Mouse (Mus musculus): ENCODE measurements at regions not wholly inside any gene's neighbourhood (a gene's known extent, or its start where the extent isn't known, plus 50 kb on each side); places are given as distances from the start of the nearest gene placed in this dataset.

DNA sequence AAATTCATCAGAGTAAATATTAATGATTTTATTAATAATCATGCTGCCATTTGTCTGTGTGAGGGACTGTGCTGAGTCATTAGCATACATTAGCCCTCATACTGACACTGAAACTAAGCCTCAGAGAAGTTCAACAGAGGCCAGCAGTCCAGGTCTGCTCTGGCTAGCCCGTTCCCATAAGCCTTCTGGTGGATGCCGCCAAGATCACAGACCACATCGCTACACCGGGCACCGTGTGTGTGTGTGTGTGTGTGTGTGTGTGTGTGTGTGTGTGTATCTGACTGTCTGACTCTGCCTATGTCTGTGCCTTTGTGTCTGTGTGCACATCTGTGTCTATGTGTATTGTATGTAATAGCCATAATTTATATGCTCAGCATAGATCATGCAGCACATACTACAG is 106.0 kb downstream of the Rpl14 start:
- no peak for DNase-seq

DNA sequence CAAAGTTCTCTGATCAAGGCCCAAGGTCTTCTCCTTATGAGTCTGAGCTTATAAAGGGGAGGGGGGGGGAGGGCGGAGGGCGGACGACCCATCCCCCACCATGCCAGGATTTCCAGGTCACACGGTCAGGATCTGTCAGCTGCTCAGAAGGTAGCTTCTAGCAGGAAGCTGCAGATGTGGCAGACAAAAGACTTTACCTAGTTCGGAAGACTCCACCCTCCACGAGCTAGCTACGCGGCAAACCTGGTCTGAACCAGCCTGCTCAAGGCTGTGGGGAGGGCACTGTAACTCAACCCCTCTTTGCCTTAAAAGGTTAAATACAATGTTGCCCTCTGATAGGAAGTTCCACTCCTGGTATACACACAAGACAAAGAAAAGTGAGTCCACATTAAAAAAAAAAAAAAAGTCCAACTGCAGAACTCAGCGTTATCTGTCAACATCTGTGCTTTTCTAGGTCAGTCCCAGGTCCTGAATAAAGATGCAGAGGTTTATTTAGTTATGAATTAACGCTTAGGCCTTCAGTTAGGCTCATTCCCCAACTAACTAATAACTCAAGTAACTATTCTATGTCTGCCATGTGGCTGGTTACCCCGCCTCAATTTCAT is 108.7 kb downstream of the Rpl14 start:
- DNase-seq = peak; percentile 43 to 69

DNA sequence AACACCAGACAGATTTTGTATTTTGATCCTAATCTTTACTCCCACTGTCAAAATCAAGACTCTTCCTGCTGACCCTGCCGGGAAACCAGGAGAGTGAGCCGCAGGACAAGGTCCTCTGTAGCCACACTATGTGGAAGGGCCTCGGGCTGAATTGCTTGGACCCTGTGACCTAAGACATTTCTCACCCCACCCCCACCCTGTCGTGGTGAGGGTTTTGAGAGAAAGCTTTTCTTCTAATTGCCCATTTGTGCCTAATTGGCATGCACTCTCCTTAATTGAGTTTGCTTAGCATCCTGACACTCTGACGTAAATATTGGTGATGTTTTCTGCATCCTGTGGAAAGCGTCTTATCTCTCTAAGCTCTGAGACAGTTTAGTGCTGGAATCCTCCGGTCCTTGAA is 110.2 kb downstream of the Rpl14 start:
- DNase-seq = no peak

DNA sequence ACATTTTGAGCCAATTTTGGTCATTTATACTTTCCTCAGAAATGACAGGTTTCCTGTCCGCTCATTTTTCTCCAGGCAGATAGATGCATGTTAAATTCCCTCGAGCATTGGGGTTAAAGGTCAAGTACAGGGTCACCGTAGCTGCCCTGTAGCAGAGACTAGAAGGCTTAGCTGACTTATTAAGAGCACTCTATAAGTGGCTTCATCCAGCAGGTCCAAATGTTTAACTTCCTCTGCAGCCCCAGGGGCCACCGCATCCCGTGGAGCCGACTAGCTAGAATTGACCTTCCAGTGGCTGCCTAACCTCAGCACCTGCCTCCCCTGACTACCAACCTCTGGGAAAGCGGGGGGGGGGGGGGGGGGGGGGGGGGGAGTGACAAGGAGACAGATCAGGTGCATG is 114.7 kb downstream of the Rpl14 start:
- no peak for DNase-seq

DNA sequence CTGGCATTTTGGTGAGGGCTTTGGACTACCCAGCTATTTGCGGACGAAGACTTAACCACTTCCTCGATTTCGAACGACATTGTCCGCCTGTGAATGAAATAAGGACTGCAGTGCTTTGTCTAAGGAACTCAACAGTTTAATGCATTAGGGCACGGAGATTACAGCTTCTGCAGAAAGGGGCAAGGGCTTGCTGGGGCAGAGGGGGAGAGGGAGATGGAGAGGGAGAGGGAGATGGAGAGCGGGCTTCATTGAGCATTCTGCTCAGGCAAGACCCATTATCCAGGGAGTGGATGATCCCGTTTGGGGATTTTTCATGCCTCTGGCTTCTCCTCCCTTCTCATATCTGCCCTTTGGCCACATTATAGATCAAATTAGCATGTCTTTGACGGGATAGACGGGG is 117.8 kb downstream of the Rpl14 start:
- DNase-seq = no peak

DNA sequence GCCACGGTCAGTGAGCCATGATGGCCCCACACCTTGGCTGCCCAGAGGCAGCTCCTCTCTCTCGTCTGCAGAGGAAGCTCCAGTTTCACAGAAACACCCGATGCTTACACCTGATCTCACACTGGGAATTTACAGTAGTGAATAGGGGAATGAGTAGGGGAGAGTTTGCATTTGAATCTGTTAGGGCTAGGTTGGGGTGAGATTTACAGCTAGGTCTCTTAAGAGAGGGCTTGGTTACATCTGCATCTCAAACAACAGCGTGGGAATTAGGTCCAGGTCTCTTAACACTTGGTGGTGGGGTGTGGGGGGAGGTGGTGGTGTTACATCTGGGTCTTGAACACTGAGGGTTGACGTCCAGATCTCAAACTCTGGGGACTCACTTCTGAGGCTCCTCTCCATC is 119.3 kb downstream of the Rpl14 start:
- no peak for DNase-seq

DNA sequence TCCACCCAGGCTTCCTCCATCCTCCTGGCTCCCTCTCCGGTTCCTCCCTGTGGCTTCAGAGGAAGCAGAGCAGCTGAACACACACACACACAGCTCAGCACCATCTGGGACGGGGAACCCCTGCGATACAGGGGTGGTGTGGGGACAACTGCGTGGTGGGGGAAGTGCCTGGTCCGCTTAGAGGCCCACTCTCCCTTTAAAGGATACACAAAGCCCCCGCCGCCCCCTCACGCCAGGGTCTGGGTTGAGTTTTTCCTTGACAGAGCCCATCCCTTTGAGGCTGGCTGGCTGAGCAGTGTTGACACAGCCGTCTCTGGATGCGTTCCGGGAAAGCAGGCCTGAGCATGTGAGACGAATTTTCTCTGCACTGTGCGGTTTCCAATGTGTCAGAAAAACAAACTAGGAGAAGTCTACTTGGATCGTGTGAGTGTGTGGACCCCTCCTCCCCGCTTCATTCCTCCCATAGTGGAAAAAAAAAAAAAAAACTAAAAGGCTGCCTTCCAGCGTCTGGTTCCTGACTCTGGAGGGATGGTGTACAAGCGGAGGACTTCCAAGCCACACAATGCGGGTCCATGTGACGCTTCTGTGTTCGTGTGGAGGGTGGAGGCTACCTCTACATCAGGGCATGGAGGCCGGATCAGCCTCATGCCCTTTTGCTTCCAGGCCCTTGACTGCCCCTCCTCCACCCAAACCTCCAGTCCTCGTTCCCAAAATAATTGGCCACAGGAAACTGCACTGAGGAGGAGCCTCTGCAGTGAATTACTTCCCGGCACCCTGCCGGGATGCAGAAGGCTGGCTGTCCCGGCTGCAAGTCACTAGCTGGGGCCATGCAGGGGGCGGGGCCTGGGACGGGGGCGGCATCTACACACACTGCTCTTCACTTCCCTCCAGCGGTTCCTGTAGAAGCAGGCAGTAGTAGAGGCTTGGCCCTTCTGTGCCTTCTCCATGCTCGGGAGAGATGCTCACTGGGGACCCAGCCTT is 120.0 kb downstream of the Rpl14 start:
- DNase-seq = peak; percentile 82 to 87

DNA sequence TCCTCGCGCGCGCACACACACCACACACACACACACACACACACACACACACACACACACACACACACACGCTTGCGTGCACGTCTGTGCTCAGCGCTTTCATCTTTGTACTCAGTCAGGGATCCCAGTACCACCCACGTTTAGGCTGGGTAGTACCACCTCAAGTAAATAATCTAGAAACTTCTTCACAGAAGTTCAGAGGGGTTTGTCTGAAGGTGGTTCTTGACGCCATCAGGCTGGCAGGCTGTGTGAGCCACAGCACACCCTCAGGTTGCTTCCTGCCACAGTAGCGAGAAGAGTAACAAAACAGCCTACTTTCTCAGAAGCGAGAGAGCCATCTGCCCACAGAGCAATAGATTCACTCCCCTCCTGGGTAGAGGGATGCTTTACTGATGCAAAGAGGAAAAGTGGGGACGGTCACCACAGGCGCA is 120.7 kb downstream of the Rpl14 start:
- DNase-seq = peak in 1 of 2 experiments; percentile 43

DNA sequence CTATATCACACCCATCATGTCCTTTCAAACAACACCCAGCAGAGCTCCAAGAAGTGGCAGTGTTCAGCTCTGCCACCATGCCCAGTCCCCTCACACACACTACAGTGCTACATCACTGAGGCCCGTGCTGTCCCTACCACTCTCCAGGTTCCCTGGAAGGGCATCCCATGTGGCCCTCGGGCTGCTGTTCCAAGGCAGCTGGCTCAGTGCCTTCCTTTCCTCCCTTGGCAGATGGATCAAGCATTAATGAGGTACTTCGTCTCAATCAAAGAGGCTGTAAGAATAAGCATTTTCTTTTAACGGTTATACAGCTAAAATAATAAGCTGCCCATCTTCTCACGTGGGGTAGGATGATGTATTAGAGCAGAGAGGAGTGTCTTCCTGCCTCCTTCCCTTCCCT is 123.2 kb downstream of the Rpl14 start:
- DNase-seq = no peak

DNA sequence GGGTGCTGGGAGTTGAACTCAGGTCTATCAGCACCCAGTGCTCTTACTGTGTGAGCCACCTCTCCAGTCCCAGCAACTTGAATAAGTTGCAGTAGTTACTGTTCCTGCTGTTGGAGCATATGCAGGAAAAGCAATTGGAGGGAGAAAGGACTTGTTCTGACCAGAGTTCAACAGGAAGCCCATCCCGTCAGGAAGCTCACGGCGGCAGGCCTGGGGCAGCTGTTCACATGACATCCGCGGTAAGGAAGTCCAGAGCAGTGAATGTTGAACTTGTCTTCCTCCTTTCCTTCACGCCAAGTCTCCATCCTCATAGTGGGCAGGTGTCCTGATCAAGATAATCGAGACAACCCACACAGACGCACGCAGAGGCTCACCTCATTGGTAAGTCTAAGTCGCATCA is 124.7 kb downstream of the Rpl14 start:
- DNase-seq = no peak

DNA sequence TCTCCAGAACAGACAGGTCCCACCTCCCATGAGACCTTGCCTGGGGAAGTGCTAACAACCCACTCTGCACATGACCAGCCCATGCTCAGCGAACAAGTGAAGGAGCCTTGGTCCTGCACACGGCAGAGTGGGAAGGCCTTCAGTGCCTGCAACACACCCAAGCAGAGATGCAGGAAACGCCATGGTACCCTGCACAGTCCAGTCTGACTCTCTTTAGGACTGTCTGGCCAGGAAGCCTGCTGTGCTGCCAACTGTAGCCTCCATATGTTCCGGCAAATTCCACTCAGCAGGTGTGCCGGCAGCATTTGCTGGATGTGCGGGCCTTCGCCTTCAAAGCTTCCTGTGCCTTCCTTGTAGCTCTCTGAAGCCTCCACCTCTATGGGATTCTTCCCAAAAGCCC is 126.5 kb downstream of the Rpl14 start:
- no peak for DNase-seq

DNA sequence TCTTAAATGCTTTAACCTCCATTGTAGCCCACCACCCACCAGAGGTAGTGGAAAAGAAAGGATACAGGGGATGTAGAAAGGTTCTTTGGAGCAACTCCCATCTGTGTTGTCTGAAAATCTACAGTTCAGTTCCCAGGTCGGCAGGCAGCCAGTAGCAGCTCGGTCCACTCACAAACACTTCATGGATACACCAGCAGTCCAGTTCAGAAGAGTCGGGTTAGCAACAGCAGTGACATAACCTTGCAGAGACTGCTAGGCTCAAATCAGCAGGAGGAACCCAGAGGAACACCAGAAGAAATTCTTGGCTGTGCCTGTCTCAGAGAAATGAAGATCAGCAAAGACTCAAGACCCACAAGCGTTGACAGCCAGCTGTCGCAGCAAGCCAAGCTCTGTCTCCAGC is 128.5 kb downstream of the Rpl14 start:
- DNase-seq = no peak

DNA sequence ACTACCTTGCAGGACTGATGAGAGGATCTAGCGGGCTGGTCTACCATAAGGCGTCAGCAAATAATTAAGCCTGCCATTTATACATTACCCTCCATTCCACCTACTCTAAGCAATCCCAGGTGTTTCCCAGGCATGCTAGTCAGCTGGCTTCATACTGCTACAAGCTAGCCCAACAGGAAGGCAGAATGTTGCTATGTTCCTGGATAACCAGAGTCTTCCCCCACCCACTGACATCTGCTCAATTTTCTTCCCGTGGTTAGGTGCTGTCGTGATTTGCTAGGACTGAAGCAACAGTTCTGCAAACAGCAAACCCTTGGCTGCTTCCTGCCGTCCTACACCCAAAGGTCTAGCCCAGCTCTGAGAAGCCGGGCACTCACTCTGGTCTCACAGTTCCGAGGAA is 131.6 kb downstream of the Rpl14 start:
- DNase-seq = no peak

DNA sequence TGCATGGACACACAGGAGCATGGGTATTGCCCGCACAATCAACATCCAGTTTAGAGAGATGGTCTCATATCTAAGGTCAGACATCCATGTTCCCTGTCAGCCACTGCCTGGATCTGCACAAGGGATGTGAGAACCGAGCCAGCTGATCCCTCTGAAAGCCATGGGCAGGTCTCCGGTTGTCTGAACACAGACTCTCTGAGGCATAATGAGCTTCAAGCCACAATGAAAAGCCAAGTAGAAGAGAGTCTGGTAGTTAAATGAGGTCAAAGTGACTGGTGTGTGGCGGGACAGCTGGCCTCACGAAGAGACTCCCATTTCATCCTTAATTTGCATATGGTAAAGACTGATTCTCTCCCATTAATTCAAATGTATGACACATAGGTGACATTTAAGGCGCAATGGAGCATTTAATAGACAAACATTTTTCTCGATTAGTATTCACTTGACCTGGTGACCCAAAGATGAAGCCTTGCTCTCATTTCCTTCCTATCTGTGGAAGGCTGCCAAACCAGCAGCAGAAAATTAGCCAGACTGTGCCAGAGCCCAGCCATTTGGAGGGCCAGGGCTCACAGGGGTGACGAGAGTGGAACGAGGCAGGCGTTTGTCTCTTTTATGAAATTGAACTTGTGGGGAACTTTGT is 132.2 kb downstream of the Rpl14 start:
- no peak for DNase-seq

DNA sequence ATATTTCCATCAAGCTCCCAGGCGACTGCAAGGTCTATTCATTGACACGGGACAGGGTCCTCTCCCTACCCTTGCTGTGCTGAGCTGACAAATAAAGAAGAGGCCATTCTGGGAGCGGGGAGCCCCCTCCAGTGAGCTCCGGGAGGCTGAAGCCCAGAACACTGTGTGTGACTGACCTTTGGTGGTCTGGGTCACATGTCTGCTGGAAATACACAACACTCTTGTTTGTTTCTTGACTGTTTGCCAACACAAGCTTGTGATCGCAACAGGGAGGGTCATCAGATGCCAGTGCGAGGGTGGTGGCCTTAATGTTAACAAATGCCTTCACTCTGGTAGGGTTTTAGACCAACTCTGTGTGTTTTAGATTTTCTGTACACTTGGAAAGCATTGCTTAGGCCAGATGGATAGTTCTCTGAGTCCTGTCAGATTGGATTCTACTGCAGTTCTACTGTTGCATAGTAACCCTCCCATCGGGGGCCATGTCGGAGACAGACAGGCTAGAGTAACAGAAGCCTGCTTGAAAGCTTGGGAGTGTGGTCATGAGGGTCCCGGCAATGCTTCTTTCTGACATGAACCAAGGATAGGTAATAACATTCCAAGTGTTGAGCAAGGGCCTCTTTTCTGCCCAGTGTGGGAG is 135.4 kb downstream of the Rpl14 start:
- no peak for DNase-seq

DNA sequence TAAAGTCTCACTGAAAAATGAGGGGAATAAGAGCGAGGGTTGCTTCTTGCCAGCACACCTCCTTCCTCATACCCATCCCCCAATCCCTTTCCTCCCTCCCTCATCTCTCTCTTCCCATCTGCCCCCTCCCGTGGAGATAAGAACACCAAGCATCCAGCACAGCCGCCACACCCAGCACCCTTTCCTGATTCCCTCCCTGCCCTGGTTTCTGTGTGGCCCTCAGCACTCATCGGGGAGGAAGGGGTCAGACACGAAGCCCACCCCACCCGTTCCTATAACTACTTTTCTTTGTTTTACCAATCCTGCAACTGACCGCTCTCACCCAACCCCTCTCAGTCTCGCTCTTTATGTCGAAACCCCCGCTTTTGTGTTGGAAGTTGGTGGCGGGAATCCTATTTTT is 137.3 kb downstream of the Rpl14 start:
- no peak for DNase-seq

DNA sequence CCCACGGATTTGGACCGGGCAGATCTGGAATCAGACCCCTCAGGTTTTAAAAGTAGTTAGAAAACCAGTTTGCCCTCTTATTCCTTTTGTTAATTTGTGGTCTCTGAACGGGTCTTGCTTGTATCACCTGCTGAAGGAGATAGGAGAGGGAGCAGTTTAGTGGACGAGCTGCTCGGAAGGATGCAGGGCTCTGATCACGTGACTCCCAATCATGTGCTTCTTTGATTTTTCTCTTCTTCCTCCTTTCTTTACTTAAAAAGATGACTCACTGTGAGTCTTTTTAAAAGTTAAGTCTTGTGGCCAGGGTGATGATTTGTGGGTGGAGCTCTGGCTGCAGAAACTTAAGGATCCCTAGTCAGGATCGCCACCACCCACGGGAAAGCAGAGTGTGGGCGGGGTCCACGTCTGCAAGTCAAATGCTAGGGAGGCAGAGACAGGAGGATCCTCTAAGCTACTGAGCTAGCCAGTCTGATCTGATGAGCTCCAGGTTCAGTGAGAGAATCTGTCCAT is 138.0 kb downstream of the Rpl14 start:
- no peak for DNase-seq

DNA sequence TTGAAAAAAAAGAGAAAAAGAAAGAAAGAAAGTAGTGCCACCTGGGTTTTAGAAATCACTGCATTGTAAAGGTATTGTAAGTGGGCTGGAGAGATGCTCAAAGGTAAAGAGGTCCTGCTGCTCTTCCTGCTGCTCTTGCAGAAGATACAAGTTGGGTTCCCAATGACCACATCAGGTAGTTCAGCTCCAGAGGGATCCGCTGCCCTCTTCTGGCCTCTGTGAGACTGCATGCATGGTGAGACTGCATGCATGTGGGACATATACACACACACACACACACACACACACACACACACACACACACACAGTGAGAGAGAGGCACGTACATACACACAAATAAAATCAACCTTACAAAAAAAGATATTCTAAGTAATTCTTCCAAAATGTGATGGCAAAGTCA is 141.7 kb downstream of the Rpl14 start:
- no peak for DNase-seq

DNA sequence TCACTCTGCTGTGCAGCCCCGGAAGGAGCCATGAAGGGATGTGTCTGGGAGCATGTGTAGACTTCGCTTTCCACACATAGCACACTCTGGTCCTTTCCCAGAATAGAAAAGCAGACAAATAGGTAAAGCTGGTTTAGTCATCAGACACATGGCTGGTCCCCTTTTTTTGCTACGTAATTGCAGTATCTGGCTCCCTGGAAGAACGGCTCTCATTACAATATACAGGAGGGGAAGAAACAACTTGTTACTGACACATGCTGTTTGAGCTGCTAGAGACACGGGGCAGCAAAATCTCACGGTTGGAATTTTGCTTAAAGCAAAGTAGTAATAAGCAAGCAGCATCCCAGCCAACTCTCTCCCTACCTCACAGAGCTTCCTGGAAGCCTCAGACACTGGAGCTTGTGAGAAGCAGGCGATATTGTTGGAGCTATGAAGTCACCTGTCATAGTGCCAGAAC is 144.4 kb downstream of the Rpl14 start:
- DNase-seq = no peak

DNA sequence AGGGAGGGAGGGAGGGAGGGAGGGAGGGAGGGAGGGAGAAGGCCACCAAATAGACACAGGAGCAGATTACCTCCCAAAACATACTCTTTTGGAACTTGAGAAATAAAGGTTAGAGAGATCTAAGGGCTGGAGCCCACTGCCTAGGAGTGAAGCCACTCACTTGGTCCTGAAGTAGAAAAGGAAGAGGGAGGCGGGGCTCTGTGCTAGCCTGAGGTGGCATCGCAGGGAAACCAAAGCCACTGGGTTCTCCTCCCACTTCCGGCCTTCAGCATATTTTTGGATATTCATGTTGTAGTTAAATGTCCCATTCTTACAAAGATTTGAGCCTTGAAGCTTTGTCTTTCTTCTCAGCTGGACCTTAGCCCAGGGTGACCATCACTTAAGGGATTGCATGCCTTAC is 147.6 kb downstream of the Rpl14 start:
- no peak for DNase-seq

DNA sequence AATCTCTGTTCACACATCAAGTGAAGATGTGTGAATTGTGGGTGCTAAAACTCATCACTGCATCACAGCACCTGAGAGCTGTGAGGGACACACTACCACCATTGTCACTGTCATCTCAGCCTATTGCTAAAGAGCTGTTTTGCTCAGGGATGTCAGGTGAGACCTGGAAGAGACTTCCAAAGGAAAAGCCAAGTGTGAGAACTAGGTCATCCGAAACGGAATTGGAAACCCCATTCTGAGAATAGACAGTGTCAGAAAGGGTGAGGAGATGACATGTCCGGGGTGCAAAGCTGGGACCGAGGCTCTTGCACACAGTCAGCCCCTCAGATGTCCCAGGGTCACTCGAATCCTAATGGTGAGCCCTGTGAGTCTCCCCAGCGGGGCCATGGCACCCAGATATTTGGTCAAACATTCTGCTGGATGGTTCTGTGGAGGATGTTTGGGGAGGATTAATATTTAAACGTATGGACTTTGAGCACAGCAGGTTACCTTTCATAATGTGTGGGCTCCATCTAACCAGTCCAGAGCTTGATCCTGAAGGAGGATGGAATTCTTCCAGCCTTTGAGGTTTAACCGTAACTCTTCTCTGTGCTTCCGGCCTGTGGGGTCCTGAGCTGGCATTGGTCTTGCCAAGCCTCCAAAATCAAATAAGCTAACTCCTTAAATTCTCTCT is 150.3 kb downstream of the Rpl14 start:
- DNase-seq = no peak

DNA sequence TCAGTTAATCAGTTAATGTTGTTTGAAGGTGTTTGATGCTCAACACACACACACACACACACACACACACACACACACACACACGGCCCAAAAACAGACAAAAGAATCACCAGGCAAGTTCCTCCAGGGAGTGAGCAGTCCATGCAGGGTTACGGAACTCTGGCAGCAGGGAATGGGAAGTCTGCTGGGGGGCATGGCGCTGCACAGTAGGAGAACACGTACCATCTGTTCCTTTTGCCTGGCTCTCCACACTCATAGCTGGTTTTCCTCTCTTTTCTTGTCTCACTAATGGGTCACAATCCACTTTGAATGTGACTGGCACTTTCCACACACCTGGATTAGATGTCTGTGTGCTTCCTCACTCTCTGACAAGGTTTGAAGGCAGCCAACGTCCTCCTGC is 151.8 kb downstream of the Rpl14 start:
- DNase-seq = no peak
